Mouse (Mus musculus) embryo, embryonic 11.5 days (tissue): ENCODE data around the gene Sema4c.

Source experiments
- DNase-seq: peaks from one replicate; pipeline ENCODE4 v3.0.0-alpha.2; 2012; ENCODE audit warnings: low read depth, low spot score

The Sema4c gene

DNA sequence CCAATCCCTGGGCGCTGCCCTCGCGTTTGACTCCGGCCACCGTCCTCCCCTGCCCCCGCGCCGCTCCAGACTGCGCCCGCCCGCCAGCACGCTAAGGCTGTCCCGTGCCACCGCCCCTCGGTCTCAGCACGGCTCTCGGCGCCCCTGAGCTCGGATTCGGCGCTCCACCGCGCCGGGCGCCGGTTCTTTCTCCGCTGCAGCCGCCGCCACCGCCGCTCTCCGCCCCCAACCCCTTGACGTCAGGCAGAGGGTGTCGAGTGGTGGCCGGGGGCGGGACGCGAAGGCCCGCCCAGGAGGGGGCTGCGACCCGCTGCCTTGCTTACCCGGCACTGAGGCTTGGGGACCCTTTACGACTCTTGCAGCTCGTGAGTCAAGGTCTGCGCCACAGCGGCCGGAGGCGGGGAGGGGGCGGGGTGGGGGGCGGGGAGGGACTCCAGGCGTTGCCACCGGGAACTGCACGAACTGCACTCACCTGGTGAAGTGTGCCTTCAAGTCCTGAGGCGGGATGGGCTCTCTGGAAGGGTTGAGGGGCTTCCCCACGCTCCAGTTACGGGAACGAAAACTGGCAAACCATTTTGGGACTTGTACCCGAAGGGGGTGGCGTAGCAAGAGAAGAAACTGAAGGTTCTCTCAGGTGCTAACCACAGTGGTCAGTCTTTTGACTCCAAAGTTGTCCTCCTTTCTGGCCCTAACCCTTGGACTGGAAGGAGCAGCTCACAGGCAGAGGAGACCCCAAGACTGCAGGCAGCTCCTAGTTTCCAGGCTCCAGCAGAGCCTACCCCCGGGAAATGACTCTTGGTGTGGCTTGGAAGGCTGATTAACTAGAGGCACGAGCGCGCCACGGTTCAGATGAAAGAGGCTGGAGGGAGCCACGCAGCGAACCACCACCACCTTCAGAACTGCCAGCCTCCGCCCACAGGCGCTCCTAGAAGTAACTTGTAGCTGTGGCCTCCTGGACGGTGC lies at the start of gene Sema4c:
Sema4c (minus strand) TSS at position 319 of the 963 bp plus-strand sequence.
- peak; percentile 75 for DNase-seq

DNA sequence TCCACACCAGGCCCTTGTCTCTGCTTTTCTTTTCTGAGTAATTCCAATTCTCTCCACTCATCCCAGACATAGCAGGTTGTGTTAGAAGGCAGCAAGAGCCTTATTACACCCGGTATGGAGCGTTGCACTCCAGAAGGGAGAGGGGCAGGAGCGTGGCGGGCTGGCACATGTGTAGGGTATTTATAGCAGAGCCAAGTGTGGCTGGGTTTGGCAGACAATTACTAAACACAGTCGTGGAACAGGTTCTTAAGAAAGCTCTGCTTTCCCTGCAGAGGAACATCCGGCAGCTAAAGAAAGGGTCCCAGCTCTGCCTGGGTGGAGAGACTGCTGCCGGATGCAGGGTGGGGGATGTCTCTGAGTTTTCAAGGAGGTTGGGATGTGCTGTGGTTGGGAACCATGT lies 48.8 kb upstream of the Sema4c start:
- no peak for DNase-seq

DNA sequence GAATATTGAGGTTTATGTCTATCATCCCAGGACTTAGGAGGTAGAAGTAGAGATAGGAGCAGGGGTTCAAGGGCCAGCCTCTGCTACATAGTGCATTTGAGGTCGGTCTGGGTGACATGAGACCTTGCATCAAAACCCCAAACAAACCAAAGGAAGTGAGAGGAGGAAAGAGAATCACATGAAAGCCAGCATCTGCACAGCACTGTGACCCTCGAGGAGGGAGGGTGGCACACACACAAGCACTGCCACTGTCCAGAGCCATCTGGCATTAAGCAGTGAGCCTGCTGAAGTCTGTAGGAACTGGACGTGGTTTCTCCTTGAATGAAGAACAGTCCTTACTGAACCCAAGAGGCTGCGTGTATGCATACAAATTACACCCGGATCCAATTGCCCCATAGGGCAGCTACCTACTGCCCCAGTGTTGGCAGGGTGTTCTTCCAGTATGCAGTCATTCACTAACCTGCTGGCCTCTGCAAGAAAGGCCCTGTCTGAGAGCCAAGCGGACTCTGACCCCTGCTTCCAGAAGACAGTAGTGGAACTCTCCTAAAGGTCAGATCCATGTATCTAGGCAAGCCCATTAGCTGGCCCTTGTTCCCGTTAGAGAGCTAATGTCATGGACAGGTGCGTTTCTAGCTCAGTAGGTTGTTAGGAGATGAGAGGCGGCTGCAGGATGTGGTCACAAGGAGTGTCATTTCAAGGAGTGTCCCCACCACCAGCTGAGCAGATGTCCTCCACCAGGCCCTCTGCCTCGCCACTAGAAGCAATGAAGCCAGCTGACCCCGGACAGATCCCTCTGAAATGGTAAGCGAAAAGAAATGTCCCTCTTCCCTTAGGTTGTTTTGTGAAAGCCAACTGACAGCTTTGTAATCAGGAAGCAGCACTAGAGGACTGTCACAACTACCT lies 46.4 kb upstream of the Sema4c start:
- DNase-seq = no peak

DNA sequence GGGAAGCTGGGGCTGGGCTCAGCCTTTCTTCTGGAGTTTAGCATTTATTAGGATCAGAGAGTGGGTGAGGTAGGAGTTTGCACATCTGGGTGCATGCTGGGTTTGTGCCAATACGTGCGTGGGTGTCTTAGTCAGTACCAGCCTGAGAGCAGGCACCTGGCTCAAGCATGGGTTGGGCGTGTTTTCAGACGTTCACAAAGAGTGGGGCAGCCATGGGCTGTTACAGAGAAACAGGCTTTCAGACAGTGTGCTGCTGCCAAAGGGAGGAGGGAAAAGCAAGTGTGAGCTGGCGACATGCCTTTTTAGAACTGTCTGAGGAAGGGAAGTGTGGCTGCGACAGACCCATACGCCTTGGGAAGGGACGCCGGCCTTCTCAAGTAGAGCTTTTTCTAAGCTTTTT lies 45.2 kb upstream of the Sema4c start:
- no peak for DNase-seq

DNA sequence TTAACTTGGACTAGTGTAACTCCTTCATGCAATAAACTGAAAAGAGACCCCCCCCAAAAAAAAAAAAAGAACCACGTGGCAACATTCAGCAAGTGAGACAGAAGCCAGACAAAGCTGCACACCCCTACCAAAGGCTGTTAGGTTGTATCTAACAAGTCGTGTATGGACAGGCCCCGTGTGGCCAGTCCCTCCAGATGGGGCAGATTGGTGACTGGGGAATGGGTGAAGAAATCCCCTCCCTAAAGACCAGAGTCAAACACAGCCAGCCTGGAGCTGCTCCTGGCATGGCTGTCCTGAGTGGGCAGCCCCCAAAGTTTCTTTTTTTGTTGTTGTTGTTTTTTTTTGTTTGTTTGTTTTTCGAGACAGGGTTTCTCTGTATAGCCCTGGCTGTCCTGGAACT lies 44.1 kb upstream of the Sema4c start:
- no peak for DNase-seq

DNA sequence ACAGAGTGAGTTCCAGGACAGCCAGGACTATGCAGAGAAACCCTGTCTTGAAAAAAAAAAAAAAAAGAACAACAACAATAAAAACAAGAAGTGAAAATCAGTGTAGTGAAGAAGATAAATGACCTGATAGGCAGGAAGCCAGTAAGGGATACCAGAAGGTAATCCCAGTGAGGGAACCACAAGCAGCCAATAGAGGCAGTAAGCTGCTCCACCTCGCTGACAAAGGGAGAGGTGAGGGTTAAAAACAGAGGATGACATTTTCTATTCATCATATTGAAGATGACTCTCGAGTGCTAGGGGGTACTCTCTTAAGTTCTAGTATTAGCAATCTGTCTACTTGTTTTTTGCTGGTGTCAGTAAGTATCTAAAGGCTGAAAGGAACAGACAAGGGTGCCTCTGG lies 40.3 kb upstream of the Sema4c start:
- DNase-seq = no peak

DNA sequence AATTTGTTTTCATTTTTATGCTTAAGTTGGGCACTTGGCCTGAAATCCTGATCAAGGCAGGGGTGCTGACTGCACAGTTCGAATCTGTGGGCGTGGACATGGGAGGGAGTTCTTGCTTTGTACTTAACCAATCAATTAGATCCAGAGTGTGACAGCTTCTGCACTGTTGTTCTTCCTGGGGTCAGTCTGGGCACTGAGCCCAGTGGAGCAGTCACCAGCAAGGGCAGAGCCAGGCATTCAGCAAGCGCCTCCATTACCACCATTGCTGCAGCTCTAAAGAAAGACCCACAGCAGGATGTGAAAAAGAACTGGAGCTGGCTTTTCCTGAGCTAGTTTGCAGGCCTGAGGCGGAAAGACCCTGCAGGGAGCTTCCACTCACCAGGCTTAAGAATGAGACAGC lies 38.0 kb upstream of the Sema4c start:
- peak; percentile 16 for DNase-seq

DNA sequence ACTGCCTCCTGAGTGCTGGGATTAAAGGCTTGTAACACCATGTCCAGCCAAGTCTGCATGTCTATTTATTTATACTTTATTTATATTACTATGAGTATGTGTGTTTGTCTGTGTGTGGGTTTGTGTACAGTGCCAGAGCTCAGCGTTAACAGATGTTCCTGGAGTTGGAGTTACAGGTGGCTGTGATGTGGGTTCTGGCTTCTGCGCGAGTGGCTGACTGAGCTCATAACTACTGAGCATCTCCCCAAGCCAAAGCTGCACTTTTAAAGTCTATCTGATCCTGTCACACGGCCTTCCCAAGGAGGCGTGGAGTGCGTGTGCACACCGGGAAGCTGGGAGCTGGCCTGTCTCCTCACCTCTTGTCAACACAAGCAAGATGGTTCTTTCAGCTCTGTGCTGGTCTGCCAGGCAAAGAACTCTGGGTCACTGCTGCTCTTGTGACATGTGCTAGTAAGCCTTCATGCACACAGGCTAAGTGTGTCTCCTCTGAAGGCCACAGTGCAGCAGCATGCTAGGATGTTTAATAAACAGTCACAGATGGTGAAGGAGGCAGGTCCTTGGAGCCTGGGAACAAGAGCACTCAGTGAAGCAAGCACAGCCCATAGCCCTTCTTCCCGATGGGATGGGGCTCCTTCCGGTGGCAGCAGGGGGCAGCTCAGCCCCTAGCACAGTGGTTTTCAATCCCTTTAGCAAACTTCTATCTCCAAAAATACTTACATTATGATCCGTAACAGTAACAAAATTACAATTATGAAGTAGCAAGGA lies 37.2 kb upstream of the Sema4c start:
- no peak for DNase-seq

DNA sequence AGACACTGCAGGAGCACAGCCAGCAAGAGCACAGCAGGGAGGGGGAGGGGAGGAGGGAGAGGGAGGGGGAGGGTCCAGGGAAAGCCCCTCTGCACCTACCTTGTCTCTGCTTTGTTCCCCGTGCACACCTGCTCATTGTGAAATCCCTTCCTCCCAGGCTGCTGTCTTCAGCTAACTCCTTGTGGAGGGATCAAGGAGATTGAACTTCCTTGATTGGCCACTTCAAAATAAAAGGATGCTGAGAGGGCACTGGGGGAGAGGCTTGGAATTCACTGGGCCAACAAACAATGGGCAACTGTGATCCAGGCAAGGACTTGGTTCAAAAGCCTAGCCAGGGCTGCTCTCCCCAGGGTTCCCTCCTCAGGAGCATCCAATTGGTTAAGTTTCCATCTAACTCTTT lies 35.0 kb upstream of the Sema4c start:
- DNase-seq = no peak

DNA sequence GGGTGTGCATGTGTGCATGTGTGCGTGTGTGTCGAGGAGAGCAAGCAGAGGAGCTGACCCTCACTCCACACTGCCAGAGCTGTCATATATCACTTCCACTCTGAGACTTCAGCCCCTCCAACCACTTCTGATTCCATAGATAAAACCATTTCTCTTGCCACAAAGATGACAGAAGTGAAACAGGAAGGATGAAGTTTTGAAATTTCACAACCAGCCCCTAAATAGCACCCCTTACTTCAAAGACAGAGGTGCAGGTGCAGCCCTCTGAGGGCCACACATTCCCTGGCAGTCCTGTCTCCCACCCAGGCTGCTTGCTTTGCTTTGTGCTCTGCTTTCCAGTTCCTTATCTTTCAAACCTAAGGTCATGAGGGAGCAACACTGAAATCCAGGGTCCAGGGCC lies 33.3 kb upstream of the Sema4c start:
- DNase-seq = no peak

DNA sequence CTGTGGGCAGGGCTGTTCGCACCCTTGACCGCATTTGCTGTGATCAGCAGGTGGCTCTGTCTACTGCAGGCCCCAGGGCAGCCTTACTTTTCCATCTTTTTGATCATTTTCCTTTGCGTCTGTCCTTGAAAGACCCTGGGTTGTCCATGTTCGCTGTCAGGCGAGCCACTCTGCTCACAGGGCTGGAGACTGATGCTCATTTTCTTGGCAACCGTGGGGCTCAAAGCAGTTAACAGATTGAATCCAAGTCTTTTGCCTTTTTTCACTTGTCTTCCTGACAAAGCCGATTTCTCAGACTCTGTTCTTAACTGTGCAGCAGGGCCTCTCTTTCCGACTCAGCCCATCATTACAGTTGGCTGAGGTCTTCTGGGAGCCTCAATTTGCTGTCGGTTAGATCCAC lies 32.5 kb upstream of the Sema4c start:
- DNase-seq = no peak

DNA sequence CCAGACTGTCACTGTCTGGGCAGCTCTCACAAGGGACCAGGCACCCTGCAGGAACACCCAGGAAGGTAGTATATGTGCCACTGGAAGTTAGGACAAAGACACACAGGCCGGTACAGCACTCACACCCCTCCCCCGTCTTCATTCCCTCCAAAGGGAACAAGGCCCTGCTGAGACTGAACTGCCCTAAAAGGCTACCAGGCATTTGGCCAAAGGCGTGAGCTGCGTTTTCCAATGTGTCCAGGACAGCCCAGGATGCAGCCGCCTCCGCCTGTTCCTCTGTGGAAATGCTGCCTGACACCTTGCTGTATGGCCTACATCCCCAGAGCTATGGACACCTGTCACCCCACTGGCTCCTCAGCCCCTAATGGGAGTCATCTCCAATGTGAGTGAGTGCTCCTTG lies 31.3 kb upstream of the Sema4c start:
- DNase-seq = no peak

DNA sequence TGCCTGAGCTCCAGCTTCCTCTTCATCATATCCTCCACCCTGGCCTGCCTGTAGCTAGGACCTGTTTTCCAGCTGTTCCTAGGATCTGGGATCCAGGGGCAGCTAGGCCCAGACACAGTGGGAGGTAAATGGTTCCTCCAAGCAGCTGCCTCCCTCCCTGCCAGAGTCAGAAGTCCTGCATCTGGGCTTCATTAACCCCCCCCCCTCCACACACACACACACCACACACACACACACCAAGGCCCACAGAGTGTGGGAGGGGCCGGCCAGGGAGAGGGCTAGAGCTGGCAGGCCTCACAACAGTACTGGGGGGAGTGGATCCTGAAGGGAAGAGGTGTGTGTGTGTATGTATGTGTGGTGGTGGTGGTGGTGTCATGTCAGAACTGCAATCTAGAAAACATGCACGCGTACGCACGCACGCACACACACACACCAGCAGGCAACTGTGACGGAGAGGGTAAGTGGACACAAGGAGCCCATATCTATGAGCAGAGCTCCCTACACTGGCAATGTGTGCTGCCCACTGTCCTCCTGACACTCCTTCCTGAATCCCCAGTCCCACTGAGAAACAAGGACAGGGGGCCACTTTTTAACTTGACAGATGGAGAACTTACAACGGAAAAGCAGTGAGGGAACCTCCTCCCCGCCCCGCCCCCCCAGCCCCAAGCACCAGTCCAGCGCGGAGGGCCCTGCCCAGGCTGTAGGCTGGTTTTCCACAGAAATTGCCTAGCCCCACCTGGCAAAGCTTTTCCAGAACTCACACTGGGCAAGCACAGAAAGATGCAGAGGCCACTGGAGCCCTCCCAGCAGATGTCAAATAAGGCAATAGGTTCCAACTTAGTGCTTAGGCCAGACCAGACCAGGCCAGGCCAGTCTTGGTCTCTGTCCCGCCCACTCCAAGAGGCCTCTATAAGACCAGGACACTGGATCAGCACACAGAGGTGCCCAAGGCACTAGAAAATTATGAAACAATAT lies 30.6 kb upstream of the Sema4c start:
- peak; percentile 52 for DNase-seq

DNA sequence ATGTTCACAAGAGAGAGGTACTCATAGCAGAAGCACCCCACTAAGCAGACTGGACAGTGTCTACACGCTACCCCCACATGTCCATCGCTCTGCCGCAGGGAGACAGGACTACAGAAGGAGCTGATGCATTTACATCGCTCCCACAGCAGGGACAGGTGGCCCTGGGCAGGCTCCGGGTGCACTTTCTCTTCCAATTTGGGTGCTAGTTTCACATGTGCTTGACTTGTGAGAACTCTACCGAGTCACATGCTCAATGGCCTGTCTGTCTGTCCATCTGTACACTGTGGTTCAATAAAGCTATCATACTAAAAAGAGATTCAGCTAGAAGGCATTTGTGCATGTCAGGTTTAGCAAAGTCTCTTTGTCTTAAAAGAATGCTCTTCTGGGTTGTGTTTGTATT lies 29.7 kb upstream of the Sema4c start:
- DNase-seq = no peak

DNA sequence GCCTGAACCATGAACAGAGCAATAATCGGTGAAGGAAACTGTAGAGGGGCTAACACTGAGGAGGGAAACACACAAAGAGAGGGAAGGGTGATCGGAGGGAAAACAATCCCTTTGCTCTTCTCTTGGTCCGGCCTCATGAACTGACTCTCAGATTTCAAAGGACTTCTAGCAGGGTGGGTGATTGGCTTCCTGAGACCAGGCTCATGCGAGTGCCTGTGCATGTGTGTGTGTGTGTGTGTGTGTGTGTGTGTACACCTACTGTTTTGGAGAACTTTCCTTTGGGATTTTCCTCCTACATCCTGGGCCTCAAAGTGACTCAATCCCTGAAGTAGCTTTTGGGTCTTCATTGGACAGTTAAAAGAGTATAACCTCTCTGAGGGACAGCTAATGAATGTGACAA lies 28.1 kb upstream of the Sema4c start:
- no peak for DNase-seq

DNA sequence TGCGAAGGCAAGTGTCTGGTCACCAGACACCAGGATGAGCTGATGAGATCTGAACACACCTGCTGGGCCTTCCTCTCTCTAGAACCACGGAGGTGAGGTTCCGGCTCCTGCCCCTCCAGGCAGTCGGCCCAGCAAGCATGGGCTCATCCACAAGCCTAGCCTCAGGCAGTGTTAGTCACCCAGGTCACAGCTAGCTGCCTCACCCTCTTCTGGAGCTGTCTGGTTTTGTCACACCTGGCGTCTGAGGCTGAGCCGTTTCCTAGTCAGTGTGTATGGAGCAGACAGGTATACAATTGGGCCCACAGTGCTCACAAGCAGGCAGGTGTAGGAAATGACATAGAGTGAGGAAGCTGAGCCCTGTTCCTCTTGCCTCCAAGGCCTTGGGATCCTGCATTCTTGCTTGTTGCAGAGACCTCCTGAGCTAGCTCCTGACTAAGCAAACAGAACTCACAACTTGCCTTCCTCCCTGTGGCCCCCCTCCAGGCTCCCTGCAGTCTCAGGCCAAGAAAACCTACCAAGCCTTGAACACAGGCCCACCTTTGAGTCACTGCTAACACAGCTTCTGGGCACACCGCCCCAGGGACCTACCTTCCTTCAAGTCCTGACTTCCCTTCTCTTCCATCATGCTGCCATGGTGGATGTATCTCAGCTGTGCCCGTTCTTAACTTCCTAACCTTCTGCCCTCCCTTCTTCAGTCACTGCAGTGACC lies 25.4 kb upstream of the Sema4c start:
- DNase-seq = no peak

DNA sequence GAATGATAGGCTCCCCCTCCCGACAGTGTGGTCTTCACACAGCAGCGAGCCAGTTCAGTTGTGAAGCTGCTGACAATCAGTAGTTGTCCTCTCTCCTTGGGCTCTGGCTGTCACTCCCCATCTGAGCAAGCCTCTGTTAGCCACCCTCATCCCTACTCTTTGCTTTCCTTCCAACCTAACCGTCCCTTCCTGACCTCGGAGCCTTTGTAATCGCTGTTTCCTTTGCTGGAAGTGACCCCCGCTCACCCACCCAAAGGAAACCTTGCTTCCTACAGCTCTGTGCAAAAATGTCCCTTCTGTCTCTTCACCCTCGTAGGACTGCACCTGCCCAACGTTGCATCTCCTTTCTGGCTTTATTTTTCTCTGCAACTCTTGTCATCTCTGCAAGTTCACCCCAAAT lies 24.1 kb upstream of the Sema4c start:
- no peak for DNase-seq

DNA sequence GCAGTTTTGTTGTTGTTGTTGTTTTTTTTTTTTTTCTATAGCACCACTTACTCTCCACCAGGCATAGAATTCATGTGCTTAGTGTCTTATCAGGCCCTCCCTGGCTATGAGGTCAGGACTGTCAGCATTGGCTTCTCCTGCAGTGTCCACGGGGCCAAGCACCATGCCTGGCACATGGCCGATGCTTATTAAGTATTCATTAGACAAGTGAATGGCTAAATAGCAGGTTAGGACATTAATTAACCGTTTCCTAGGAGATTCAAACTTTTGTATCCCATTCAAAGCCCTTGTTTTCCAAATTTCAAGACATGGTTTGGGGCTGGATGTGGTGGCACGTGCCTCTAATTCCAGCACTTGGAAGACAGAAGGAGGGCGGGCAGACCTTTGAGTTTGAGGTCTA lies 23.1 kb upstream of the Sema4c start:
- no peak for DNase-seq

DNA sequence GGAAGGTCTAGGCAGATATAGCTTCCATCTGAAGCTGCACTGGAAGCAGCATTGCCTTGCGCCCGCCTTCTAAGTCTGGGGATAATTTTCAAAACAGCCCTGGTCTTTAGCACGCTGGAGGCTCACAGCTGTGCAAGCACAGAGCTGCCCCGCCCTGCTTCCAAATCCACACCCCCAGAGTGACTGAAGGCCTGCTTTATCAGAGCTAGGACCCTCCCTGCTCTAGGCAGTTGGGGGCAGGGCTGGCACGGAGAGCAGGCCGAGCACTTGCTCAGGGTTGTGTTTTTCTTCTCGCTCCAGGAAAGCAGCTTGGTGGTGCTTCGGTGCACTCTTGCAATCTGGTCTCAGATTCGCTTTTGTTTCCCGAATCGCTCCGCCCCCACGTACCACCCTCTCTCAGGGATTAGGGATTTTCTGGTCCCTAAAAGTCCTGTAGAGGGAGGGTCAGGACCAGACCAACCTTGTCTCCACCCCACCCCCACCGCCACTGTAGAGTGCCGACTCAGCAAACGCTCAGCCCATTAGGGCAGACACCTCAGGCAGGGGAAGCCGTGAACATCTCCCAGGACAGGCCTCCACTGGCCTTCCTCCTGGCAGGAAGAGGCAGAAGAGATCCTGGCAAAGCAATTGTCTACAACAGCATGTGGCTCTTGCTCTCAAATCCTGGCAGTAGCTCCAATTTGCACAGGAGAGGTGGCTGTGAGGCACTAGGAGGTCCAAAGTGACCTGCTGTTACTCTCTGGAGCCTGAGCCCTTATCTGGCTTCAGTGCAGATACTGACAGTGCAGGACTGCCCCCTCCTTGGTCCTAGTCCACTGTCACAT lies 22.4 kb upstream of the Sema4c start:
- DNase-seq = peak; percentile 57
